Mouse (Mus musculus) kidney, postnatal 4 days (tissue): ENCODE measurements around the gene Gyg.
"Not testable (repeated sequence)": the region's sequence is repeated elsewhere in the genome, so short reads cannot be mapped to it uniquely, and the experiment has no call there.

Experiments used
- DNase-seq, 2 experiments: peaks; one replicate each; pipeline ENCODE4 v3.0.0; 2021; ENCODE audit warnings: mixed read lengths in 2 of 2

The Gyg gene

GRCm38 (mm10) chr3:20130456-20131349, 24.4 kb downstream of the Gyg start:
- DNase-seq: no peak

- no peak for DNase-seq
Measured at GRCm38 (mm10) chr3:20129491-20129890, 25.6 kb downstream of the Gyg start.

GRCm38 (mm10) chr3:20127047-20127595, 28.0 kb downstream of the Gyg start:
- no peak for DNase-seq

- DNase-seq: no peak
Measured at GRCm38 (mm10) chr3:20125604-20126003, 29.5 kb downstream of the Gyg start.

GRCm38 (mm10) chr3:20121582-20121981, 33.5 kb downstream of the Gyg start:
- DNase-seq: not testable (repeated sequence)

- no peak for DNase-seq
Measured at GRCm38 (mm10) chr3:20119686-20120244, 35.4 kb downstream of the Gyg start.

GRCm38 (mm10) chr3:20119044-20119591, 36.0 kb downstream of the Gyg start:
- DNase-seq: no peak

GRCm38 (mm10) chr3:20111913-20112312, 43.2 kb downstream of the Gyg start:
- DNase-seq: no peak

GRCm38 (mm10) chr3:20108881-20109280, 46.2 kb downstream of the Gyg start:
- no peak for DNase-seq

- DNase-seq: no peak
Measured at GRCm38 (mm10) chr3:20104776-20105175, 50.3 kb downstream of the Gyg start.

- no peak for DNase-seq
Measured at GRCm38 (mm10) chr3:20104318-20104717, 50.8 kb downstream of the Gyg start.

- no peak for DNase-seq
Measured at GRCm38 (mm10) chr3:20103830-20104229, 51.3 kb downstream of the Gyg start.

- no peak for DNase-seq
Measured at GRCm38 (mm10) chr3:20082161-20082560, 73.0 kb downstream of the Gyg start.

- peak in 1 of 2 experiments; percentile 9 for DNase-seq
Measured at GRCm38 (mm10) chr3:20076145-20077053, 78.7 kb downstream of the Gyg start.
